Mouse (Mus musculus): ENCODE results near the gene Bri3bp.

GRCm38 (mm10) chr5:125404536-125404902, 36.8 kb upstream of the Bri3bp start:
- TF ChIP-seq CTCF (IDR thresholded peaks at IDR 0.05; ENCODE audit: borderline replicate concordance, insufficient read depth, low read length): no peak
- TF ChIP-seq POLR2A (IDR thresholded peaks at IDR 0.05; ENCODE audit: low read depth, low read length): no peak
